Mouse (Mus musculus) G1E (cell line): ENCODE results near the gene Cd101. TPM values are rescaled to one million over a fixed set of nuclear protein-coding genes. Genes with fewer than 3 reads are reported as not detected.

Experiments
- ATAC-seq: 2 replicates; pipeline ENCODE4 v1.8.0; 2016; ENCODE audit warnings: mild to moderate bottlenecking; ENCODE audit not compliant: insufficient number of reproducible peaks, poor library complexity, low FRiP score, severe bottlenecking; ENCODE audit errors: extremely low read depth
- DNase-seq: peaks from one replicate; pipeline ENCODE4 v3.0.0; 2012; ENCODE audit warnings: low spot score
- H3K27me3 ChIP-seq: 2 replicates; pipeline ENCODE4 v1.6.1; 2012; ENCODE audit warnings: mild to moderate bottlenecking, low read length, inconsistent platforms; ENCODE audit not compliant: insufficient read depth
- H3K36me3 ChIP-seq: replicated peaks from 2 replicates; pipeline ENCODE3; 2012; ENCODE audit warnings: mild to moderate bottlenecking, inconsistent platforms
- H3K4me1 ChIP-seq: 2 replicates; pipeline ENCODE4 v1.6.1; 2012; ENCODE audit warnings: low read depth, low read length, inconsistent platforms, mixed read lengths; ENCODE audit not compliant: insufficient read depth
- H3K4me3 ChIP-seq: 2 replicates; pipeline ENCODE4 v1.5.1; 2012; ENCODE audit warnings: low read depth, mild to moderate bottlenecking, inconsistent platforms, low read length, moderate library complexity, mixed read lengths
- H3K9me3 ChIP-seq: replicated peaks from 2 replicates; pipeline ENCODE4 v1.6.1; 2012; ENCODE audit warnings: inconsistent platforms
- CTCF ChIP-seq: IDR thresholded peaks from 2 replicates; pipeline ENCODE4 v1.5.1; 2012; ENCODE audit warnings: low read depth, low read length, inconsistent platforms, mixed read lengths
- GATA1 ChIP-seq: IDR thresholded peaks from 2 replicates; pipeline ENCODE4 v1.6.1; 2012; ENCODE audit warnings: borderline replicate concordance, low read length, inconsistent platforms, mixed read lengths
- GATA2 ChIP-seq: IDR thresholded peaks from 2 replicates; pipeline ENCODE4 v1.6.1; 2012; ENCODE audit warnings: low read depth, low read length, inconsistent platforms, borderline replicate concordance
- POLR2AphosphoS5 ChIP-seq: IDR thresholded peaks from 2 replicates; pipeline ENCODE4 v1.6.1; 2012; ENCODE audit warnings: low read depth, low read length, inconsistent platforms; ENCODE audit not compliant: insufficient replicate concordance
- TAL1 ChIP-seq: conservative IDR thresholded peaks from 2 replicates; pipeline ENCODE4 v1.6.1; 2012; ENCODE audit warnings: low read depth, low read length, inconsistent platforms, mixed read lengths
- polyA plus RNA-seq: library from polyadenylated mRNA; stranded (reverse); fragments of >175 nt; gene quantifications from 2 replicates; pipeline ENCODE4 v1.2.3, GENCODE M21; 2012
- total RNA-seq, 2 experiments: library from RNA; stranded (forward) in 1 of 2; stranded (reverse) in 1 of 2; fragments of 200-1000 nt in 1 of 2; fragments of >200 nt in 1 of 2; fragmentation: Nextera tagmentation in 1 of 2; gene quantifications; 2 replicates each; pipeline ENCODE4 v1.2.3; 2014 to 2017

Cd101 gene
- total and polyA plus RNA-seq, 3 experiments: 0.05 TPM; not detected in 2

- TF ChIP-seq GATA1 (no peak), CTCF (no peak), POLR2AphosphoS5 (no peak), GATA2 (no peak), TAL1 (no peak)
- no peak for ATAC-seq
- Histone ChIP-seq H3K4me3 (no peak overlapping the region), H3K4me1 (no peaks in the 10 kb centered on the region; the same call in 1 of the 2 replicates), H3K27me3 (peaks cover 19% of the 10 kb centered on the region), H3K9me3 (no peaks in the 10 kb centered on the region), H3K36me3 (no peaks in the 10 kb centered on the region)
- no peak for DNase-seq
These were observed 50.1 kb downstream of the Cd101 start for GRCm38 (mm10) chr3:100979290-100979689.

GRCm38 (mm10) chr3:100973906-100974305, 55.5 kb downstream of the Cd101 start:
- ATAC-seq: no peak
- TF ChIP-seq GATA2: no peak
- 0 out of 2 replicates have a peak, but pooled peaks have one; percentile 20 for TF ChIP-seq CTCF
- H3K4me1 ChIP-seq: peaks cover 6% of the 10 kb centered on the region
- no peak overlapping the region for H3K4me3 ChIP-seq
- peak; percentile 20 for DNase-seq
- H3K36me3 ChIP-seq: no peaks in the 10 kb centered on the region
- peaks cover 11% of the 10 kb centered on the region for H3K27me3 ChIP-seq
- H3K9me3 ChIP-seq: no peaks in the 10 kb centered on the region

- H3K4me1 ChIP-seq: peaks cover 20% of the 10 kb centered on the region
- peaks cover 34% of the 10 kb centered on the region for H3K36me3 ChIP-seq
- peak within 1 kb of the TSS; percentile 90 for H3K4me3 ChIP-seq
- no peaks in the 10 kb centered on the region for H3K9me3 ChIP-seq
- no peaks in the 10 kb centered on the region for H3K27me3 ChIP-seq
- TF ChIP-seq GATA2 (no peak), CTCF (no peak), GATA1 (no peak), POLR2AphosphoS5 (no peak), TAL1 (no peak)
- peak; percentile 99 for ATAC-seq
- DNase-seq: peak; percentile 92
These were observed 60.0 kb downstream of the Cd101 start, which contains the start of gene Ttf2 for GRCm38 (mm10) chr3:100969176-100969917. Gene Ttf2 (minus strand): TSS chr3:100969663.

- H3K36me3 ChIP-seq: peaks cover 87% of the 10 kb centered on the region
- no peaks in the 10 kb centered on the region for H3K27me3 ChIP-seq
- no peaks in the 10 kb centered on the region for H3K9me3 ChIP-seq
- DNase-seq (no peak), ATAC-seq (no peak)
- TF ChIP-seq CTCF: 0 out of 2 replicates have a peak, but pooled peaks have one; percentile 4
- no peak for TF ChIP-seq POLR2AphosphoS5
- H3K4me1 ChIP-seq: peaks cover 20% of the 10 kb centered on the region
- H3K4me3 ChIP-seq: no peak overlapping the region
These were observed 65.4 kb downstream of the Cd101 start for GRCm38 (mm10) chr3:100963849-100964542.

- peaks cover 98% of the 10 kb centered on the region for H3K36me3 ChIP-seq
These were observed 67.9 kb downstream of the Cd101 start for GRCm38 (mm10) chr3:100961501-100961900.

GRCm38 (mm10) chr3:100961007-100961406, 68.3 kb downstream of the Cd101 start:
- Histone ChIP-seq H3K27me3 (no peaks in the 10 kb centered on the region), H3K36me3 (peaks cover 98% of the 10 kb centered on the region), H3K4me3 (no peak overlapping the region), H3K9me3 (no peaks in the 10 kb centered on the region), H3K4me1 (peaks cover 11% of the 10 kb centered on the region)
- no peak for DNase-seq
- TF ChIP-seq GATA1 (no peak), CTCF (no peak), POLR2AphosphoS5 (no peak), TAL1 (no peak), GATA2 (no peak)
- no peak for ATAC-seq

More at GRCm38 (mm10) chr3:100961501-100961900, 67.9 kb downstream of the Cd101 start:
- H3K9me3 ChIP-seq: no peaks in the 10 kb centered on the region
- H3K4me1 ChIP-seq: peaks cover 11% of the 10 kb centered on the region
- no peak for TF ChIP-seq GATA1
- no peak for TF ChIP-seq POLR2AphosphoS5
- no peak for TF ChIP-seq CTCF
- no peak for TF ChIP-seq TAL1
- no peak for TF ChIP-seq GATA2
- DNase-seq (no peak), ATAC-seq (no peak)
- no peaks in the 10 kb centered on the region for H3K27me3 ChIP-seq
- H3K4me3 ChIP-seq: no peak overlapping the region
